Mouse (Mus musculus): ENCODE measurements around the gene Vax1.

The Vax1 gene

GRCm38 (mm10) chr19:59168386-59168905 lies 1.4 kb downstream of the Vax1 start:
- DNase-seq: no peak

- DNase-seq: no peak
Observed at GRCm38 (mm10) chr19:59167871-59168270, 2.0 kb downstream of the Vax1 start.

GRCm38 (mm10) chr19:59166879-59167278 lies 3.0 kb downstream of the Vax1 start:
- no peak for DNase-seq

GRCm38 (mm10) chr19:59166311-59166761 lies 3.5 kb downstream of the Vax1 start:
- no peak for DNase-seq

GRCm38 (mm10) chr19:59165577-59165976 lies 4.3 kb downstream of the Vax1 start:
- DNase-seq: no peak

GRCm38 (mm10) chr19:59164896-59165560 lies 4.8 kb downstream of the Vax1 start:
- no peak for DNase-seq

GRCm38 (mm10) chr19:59164111-59164510 lies 5.7 kb downstream of the Vax1 start:
- no peak for DNase-seq

- DNase-seq: no peak
Observed at GRCm38 (mm10) chr19:59156702-59157101, 13.2 kb downstream of the Vax1 start.

- DNase-seq: no peak
Observed at GRCm38 (mm10) chr19:59154171-59154570, 15.7 kb downstream of the Vax1 start.

GRCm38 (mm10) chr19:59145492-59146140 lies 24.2 kb downstream of the Vax1 start:
- no peak for DNase-seq

GRCm38 (mm10) chr19:59145064-59145463 lies 24.8 kb downstream of the Vax1 start:
- DNase-seq: no peak

- no peak for DNase-seq
Observed at GRCm38 (mm10) chr19:59142206-59142605, 27.6 kb downstream of the Vax1 start.

- DNase-seq: no peak
Observed at GRCm38 (mm10) chr19:59135387-59135786, 34.5 kb downstream of the Vax1 start.

- DNase-seq: no peak
Observed at GRCm38 (mm10) chr19:59134916-59135315, 34.9 kb downstream of the Vax1 start.

GRCm38 (mm10) chr19:59133202-59133601 lies 36.7 kb downstream of the Vax1 start:
- DNase-seq: no peak

GRCm38 (mm10) chr19:59129671-59130070 lies 40.2 kb downstream of the Vax1 start:
- DNase-seq: no peak

GRCm38 (mm10) chr19:59128531-59129204 lies 41.2 kb downstream of the Vax1 start:
- no peak for DNase-seq

- DNase-seq: no peak
Observed at GRCm38 (mm10) chr19:59127424-59127823, 42.4 kb downstream of the Vax1 start.
